Mouse (Mus musculus) left cerebral cortex, postnatal 10 days (tissue): ENCODE data around the gene P2ry10. TPM values are rescaled to one million over a fixed set of nuclear protein-coding genes. Genes with fewer than 3 reads are reported as not detected.

Source experiments
- total RNA-seq, 2 experiments: library from RNA; stranded (reverse); gene quantifications; 2 replicates each; pipeline ENCODE4 v1.2.3; 2021

The P2ry10 gene
- total RNA-seq, 2 experiments from 2014 or later: not detected

Other genes with a start within 250 kb of the P2ry10 start
- under 1 TPM; 0.12 to 0.36 TPM for gene Rtl3, start 247.8 kb upstream of the P2ry10 start, total RNA-seq
- 1 to 10 TPM; 1.5 to 1.6 TPM for gene Lpar4, start 167.9 kb upstream of the P2ry10 start, total RNA-seq
- 1 to 10 TPM in 1 of 2 experiments, under 1 TPM in 1; 0.85 to 1.4 TPM for gene P2ry10b, start 60.4 kb downstream of the P2ry10 start, total RNA-seq
- gene Gpr174, start 167.4 kb downstream of the P2ry10 start, total RNA-seq: not detected